Mouse (Mus musculus) small intestine, adult 2 months (tissue): ENCODE measurements around the gene Max. TPM values are rescaled to one million over a fixed set of nuclear protein-coding genes. Genes with fewer than 3 reads are reported as not detected.

Experiments
- H3K27ac ChIP-seq: fragments of 200-500 bp; 2 replicates; pipeline ENCODE4 v1.5.1; 2012; ENCODE audit warnings: low read depth, low read length, control low read depth, inconsistent platforms; ENCODE audit not compliant: insufficient read depth
- H3K27me3 ChIP-seq: fragments of 200-500 bp; 2 replicates; pipeline ENCODE4 v1.6.1; 2012; ENCODE audit warnings: mild to moderate bottlenecking, moderate library complexity, low read length, inconsistent platforms; ENCODE audit not compliant: control insufficient read depth, insufficient read depth
- H3K36me3 ChIP-seq: fragments of 200-500 bp; 2 replicates; pipeline ENCODE4 v1.6.1; 2012; ENCODE audit warnings: mild to moderate bottlenecking, low read length, control low read depth, inconsistent platforms; ENCODE audit not compliant: control insufficient read depth, insufficient read depth
- H3K4me1 ChIP-seq: fragments of 200-500 bp; 2 replicates; pipeline ENCODE4 v1.6.1; 2012; ENCODE audit warnings: low read length, inconsistent platforms, mixed read lengths; ENCODE audit not compliant: control insufficient read depth, insufficient read depth, insufficient read length
- H3K4me3 ChIP-seq: fragments of 200-500 bp; 2 replicates; pipeline ENCODE4 v1.5.1; 2012; ENCODE audit warnings: low read depth, mild to moderate bottlenecking, control low read depth, inconsistent platforms, low read length, moderate library complexity
- CTCF ChIP-seq: fragments of 200-500 bp; IDR thresholded peaks from 2 replicates; pipeline ENCODE4 v1.5.1; 2012; ENCODE audit warnings: low read depth, mild to moderate bottlenecking, control low read depth, inconsistent platforms, low read length, moderate library complexity, mixed read lengths; ENCODE audit not compliant: insufficient replicate concordance, insufficient read length; ENCODE audit errors: extremely low read depth
- POLR2A ChIP-seq: fragments of 200-500 bp; IDR thresholded peaks from 2 replicates; pipeline ENCODE4 v1.6.1; 2012; ENCODE audit warnings: low read depth, mild to moderate bottlenecking, control low read depth, inconsistent platforms, low read length, moderate library complexity
- WGBS: fragments of 180-500 bp; shearing (Covaris S2); methylation state at CpG from one replicate; pipeline ENCODE4 v1.1.7; 2018; 5-methylcytosine and 5-hydroxymethylcytosine counted together
- polyA plus RNA-seq: library from polyadenylated mRNA; depleted of rRNA; stranded (reverse); fragments of >200 nt; gene quantifications from 2 replicates; pipeline ENCODE4 v1.2.3, GENCODE M21; 2012

Gene Max
- polyA plus RNA-seq, 1 experiment = 99.1 TPM

DNA sequence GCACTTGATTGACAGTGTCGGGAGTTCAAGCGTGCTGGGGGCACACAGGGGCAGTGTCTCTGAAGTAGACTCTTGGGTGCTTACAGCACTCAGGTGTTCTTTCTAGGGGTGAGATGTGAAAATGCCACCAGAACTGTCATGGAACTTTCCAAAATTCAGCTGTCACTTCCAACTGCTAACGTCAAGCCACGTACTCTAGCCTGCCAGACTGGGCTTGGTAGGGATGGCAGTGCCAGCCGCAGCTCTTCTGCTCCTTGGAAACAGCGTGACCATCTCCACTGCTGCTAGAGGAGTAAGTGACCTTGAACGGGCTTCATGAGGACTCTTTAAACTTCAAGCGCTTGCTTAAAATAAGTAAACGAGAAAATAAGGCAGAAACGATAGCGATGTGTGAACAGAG, 10.2 kb upstream of the Max start:
- Histone ChIP-seq H3K4me1 (peaks cover 6% of the 10 kb centered on the region; the same call in 1 of the 2 replicates), H3K27ac (no peak overlapping the region), H3K36me3 (no peaks in the 10 kb centered on the region), H3K4me3 (no peak overlapping the region), H3K27me3 (no peaks in the 10 kb centered on the region)
- TF ChIP-seq POLR2A (no peak), CTCF (no peak)
- WGBS = 89% methylated on average over 11 of the region's 11 CpGs

- Histone ChIP-seq H3K4me3 (no peak overlapping the region), H3K36me3 (no peaks in the 10 kb centered on the region), H3K4me1 (peaks cover 3% of the 10 kb centered on the region; the same call in 1 of the 2 replicates)
These were observed 9.7 kb upstream of the Max start for GRCm38 (mm10) chr12:76971642-76972221.

DNA sequence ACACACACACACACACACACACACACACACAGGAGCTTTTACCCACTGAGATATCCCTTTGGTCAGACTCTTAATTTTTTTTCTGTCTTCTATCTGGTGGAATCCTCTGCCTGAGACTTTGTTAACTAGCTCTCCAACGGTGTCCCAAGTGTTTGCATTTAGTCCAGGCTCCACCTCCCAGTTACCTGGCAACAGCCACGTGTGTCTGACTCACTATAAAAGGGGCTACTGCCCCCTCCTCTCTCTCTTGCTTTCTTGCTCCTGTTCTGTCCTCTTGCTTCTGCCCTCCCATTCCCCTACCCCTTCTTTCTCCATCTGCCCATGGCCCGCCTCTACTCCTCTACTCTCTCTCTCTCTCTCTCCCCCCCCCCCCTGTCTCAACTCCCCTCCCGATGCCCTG, 3.9 kb upstream of the Max start:
- no peaks in the 10 kb centered on the region for H3K36me3 ChIP-seq

More at GRCm38 (mm10) chr12:76971642-76972221, 9.7 kb upstream of the Max start:
- H3K27me3 ChIP-seq = no peaks in the 10 kb centered on the region
- no peak for TF ChIP-seq POLR2A
- TF ChIP-seq CTCF = no peak
- H3K27ac ChIP-seq = no peak overlapping the region
- WGBS = 43% methylated on average over 7 of the region's 7 CpGs

DNA sequence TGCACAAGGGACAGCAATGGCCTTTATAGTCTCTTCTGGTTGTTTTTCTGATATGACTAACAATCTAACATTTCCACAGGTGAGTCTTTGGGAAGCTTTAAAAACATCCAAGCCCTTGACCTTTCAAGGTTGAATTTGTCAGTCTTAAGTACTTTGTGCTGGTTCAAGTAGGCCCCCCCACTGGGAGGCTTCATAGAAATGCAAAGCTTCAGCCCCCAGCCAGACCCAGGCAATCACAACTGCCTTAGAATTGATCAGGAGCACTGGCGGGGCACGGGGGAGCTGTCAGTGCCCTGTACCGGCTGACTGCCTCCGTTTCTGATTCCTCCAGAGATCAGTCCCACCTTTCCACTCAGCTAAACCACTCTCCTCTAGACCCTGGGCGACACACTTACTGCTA, 3.1 kb upstream of the Max start:
- H3K27ac ChIP-seq = no peak overlapping the region
- H3K4me1 ChIP-seq = peaks cover 2% of the 10 kb centered on the region; the same call in 1 of the 2 replicates
- no peak for TF ChIP-seq CTCF
- TF ChIP-seq POLR2A = no peak
- WGBS = 83% methylated on average over 5 of the region's 5 CpGs
- H3K36me3 ChIP-seq = peaks cover 1% of the 10 kb centered on the region
- no peaks in the 10 kb centered on the region for H3K27me3 ChIP-seq
- no peak overlapping the region for H3K4me3 ChIP-seq

More for the DNA sequence above, 3.9 kb upstream of the Max start:
- Histone ChIP-seq H3K4me1 (peaks cover 2% of the 10 kb centered on the region; the same call in 1 of the 2 replicates), H3K27ac (no peak overlapping the region), H3K27me3 (no peaks in the 10 kb centered on the region), H3K4me3 (no peak overlapping the region)
- WGBS = 41% methylated on average over 4 of the region's 4 CpGs
- TF ChIP-seq CTCF = no peak
- no peak for TF ChIP-seq POLR2A

GRCm38 (mm10) chr12:76961052-76961931, 709 bp downstream of the Max start:
- TF ChIP-seq CTCF = no peak
- no peak for TF ChIP-seq POLR2A
- H3K27me3 ChIP-seq = no peaks in the 10 kb centered on the region
- 2% methylated on average over 45 of the region's 45 CpGs for WGBS
- H3K4me3 ChIP-seq = peak overlapping the region; percentile 98
- peak overlapping the region; percentile 82 for H3K27ac ChIP-seq
- H3K36me3 ChIP-seq = peaks cover 27% of the 10 kb centered on the region
- H3K4me1 ChIP-seq = peaks cover 6% of the 10 kb centered on the region; the same call in 1 of the 2 replicates

- H3K4me3 ChIP-seq = no peak overlapping the region
- H3K27me3 ChIP-seq = no peaks in the 10 kb centered on the region
- H3K36me3 ChIP-seq = peaks cover 58% of the 10 kb centered on the region
- no peak for TF ChIP-seq CTCF
- TF ChIP-seq POLR2A = no peak
- H3K4me1 ChIP-seq = peaks cover 19% of the 10 kb centered on the region; the same call in 1 of the 2 replicates
- WGBS = 5% methylated on average over 5 of the region's 5 CpGs
- H3K27ac ChIP-seq = peak overlapping the region; percentile 91
These were observed 4.3 kb downstream of the Max start for GRCm38 (mm10) chr12:76957688-76958087.

- Histone ChIP-seq H3K27me3 (no peaks in the 10 kb centered on the region), H3K36me3 (peaks cover 79% of the 10 kb centered on the region), H3K4me3 (no peak overlapping the region), H3K4me1 (peaks cover 21% of the 10 kb centered on the region), H3K27ac (peak overlapping the region; percentile 65)
- WGBS = 62% methylated on average over 10 of the region's 10 CpGs
- no peak for TF ChIP-seq POLR2A
- no peak for TF ChIP-seq CTCF
These were observed 7.1 kb downstream of the Max start for GRCm38 (mm10) chr12:76954698-76955423.
